Mouse (Mus musculus) hindbrain, embryonic 14.5 days (tissue): ENCODE data around the gene Olfr632. TPM values are rescaled to one million over a fixed set of nuclear protein-coding genes. Genes with fewer than 3 reads are reported as not detected.
"Not testable (repeated sequence)": the region's sequence is repeated elsewhere in the genome, so short reads cannot be mapped to it uniquely, and the experiment has no call there.

Source experiments
- ATAC-seq: fragments of 200-750 bp; cut with Nextera tagmentation; 2 replicates; pipeline ENCODE4 v1.8.0; 2017; ENCODE audit warnings: moderate number of reproducible peaks, mild to moderate bottlenecking, moderate TSS enrichment, moderate library complexity; ENCODE audit not compliant: low FRiP score
- DNase-seq: peaks from one replicate; pipeline ENCODE4 v3.0.0-alpha.2; 2015; ENCODE audit warnings: low spot score
- H3K27ac ChIP-seq: fragments of 300-500 bp; sonication (generic); 2 replicates; pipeline ENCODE4 v1.5.1; 2014; ENCODE audit warnings: mild to moderate bottlenecking, moderate library complexity
- H3K27me3 ChIP-seq: fragments of 300-500 bp; sonication (generic); 2 replicates; pipeline ENCODE4 v1.6.1; 2014; ENCODE audit warnings: mild to moderate bottlenecking, low read length, mixed read lengths; ENCODE audit not compliant: control insufficient read depth, insufficient read depth
- H3K36me3 ChIP-seq: fragments of 300-500 bp; sonication (generic); replicated peaks from 2 replicates; pipeline ENCODE4 v1.6.1; 2014; ENCODE audit not compliant: control insufficient read depth, insufficient read depth
- H3K4me1 ChIP-seq: fragments of 300-500 bp; sonication (generic); replicated peaks from 2 replicates; pipeline ENCODE4 v1.6.1; 2014; ENCODE audit warnings: antibody characterized with exemption, low read length, mixed read lengths; ENCODE audit not compliant: control insufficient read depth, insufficient read depth
- H3K4me2 ChIP-seq: fragments of 300-500 bp; sonication (generic); replicated peaks from 2 replicates; pipeline ENCODE4 v1.6.1; 2014; ENCODE audit warnings: mild to moderate bottlenecking, moderate library complexity
- H3K4me3 ChIP-seq: fragments of 300-500 bp; sonication (generic); replicated peaks from 2 replicates; pipeline ENCODE4 v1.5.1; 2014; ENCODE audit warnings: mild to moderate bottlenecking, low read length
- H3K9ac ChIP-seq: fragments of 300-500 bp; sonication (generic); 2 replicates; pipeline ENCODE4 v1.6.1; 2014
- H3K9me3 ChIP-seq: fragments of 300-500 bp; sonication (generic); 2 replicates; pipeline ENCODE4 v1.6.1; 2016; ENCODE audit warnings: low read length; ENCODE audit not compliant: control insufficient read depth
- WGBS: fragments of 180-500 bp; shearing (Covaris S2); extraction: QIAGEN DNeasy Blood & Tissue Kit; methylation state at CpG from one replicate; pipeline ENCODE4 v1.1.7; 2014; 5-methylcytosine and 5-hydroxymethylcytosine counted together
- polyA plus RNA-seq: library from polyadenylated mRNA; unstranded; fragments of >200 nt; fragmentation: Nextera tagmentation; extraction: Ambion mirVana; gene quantifications from 2 replicates; pipeline ENCODE4 v1.2.1, GENCODE M21; 2014

Olfr632 gene
- polyA plus RNA-seq, 1 experiment from 2014 or later, result not detected

DNA sequence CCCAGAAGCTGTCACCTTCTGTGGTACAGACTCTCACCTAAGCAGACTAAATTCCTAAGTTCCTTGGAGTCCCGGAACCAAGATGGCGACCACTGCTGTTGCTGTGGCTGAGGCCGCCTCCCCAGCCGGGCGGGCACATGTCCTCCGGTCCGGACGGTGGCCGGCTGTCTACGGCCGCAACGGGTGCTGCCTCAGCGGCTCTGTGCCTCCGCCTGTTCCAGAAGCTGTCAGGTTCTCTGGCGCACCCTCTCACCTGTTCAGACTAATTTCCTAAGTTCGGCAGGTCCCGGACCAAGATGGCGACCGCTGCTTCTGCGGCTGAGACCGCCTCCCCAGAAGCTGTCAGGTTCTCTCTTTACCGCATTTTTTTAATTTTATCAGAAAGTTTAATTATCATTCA, 32.7 kb downstream of the Olfr632 start:
- H3K27me3 ChIP-seq, DNase-seq, H3K36me3 ChIP-seq, H3K4me3 ChIP-seq, ATAC-seq, H3K27ac ChIP-seq, H3K4me2 ChIP-seq, H3K4me1 ChIP-seq, H3K9ac ChIP-seq, H3K9me3 ChIP-seq: not testable (repeated sequence)
- 96% methylated on average over 22 of the region's 22 CpGs for WGBS

DNA sequence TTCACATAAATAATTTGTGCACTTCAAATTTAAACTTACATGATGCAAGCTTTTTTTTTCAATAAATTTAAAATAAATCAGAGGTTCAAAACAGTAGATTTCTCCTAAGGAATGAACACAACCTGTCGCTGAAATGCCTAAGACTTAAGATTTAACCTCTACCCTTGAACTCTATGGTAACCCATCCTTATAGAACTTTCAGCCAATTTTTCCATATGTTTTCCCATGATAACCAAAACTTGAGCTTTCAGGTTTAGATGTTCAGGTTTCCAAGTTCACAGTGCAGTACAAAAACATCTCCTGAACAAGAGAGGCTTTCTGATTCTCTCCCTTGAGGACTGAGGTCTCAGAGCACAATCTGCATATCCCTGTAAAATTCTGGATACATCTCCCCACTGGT, 36.7 kb downstream of the Olfr632 start, which contains the start of gene Olfr635:
Olfr635 (plus strand) TSS at position 301 of the 400 bp plus-strand sequence.
- WGBS, result 71% methylated on average over 1 of the region's 1 CpGs
- ATAC-seq (no peak), DNase-seq (no peak)
- Histone ChIP-seq H3K27ac (no peak within 1 kb of the TSS), H3K4me2 (no peak within 1 kb of the TSS), H3K4me1 (no peaks in the 10 kb centered on the region), H3K4me3 (no peak within 1 kb of the TSS), H3K27me3 (no peaks in the 10 kb centered on the region), H3K9me3 (no peaks in the 10 kb centered on the region), H3K36me3 (no peaks in the 10 kb centered on the region), H3K9ac (no peak within 1 kb of the TSS)

DNA sequence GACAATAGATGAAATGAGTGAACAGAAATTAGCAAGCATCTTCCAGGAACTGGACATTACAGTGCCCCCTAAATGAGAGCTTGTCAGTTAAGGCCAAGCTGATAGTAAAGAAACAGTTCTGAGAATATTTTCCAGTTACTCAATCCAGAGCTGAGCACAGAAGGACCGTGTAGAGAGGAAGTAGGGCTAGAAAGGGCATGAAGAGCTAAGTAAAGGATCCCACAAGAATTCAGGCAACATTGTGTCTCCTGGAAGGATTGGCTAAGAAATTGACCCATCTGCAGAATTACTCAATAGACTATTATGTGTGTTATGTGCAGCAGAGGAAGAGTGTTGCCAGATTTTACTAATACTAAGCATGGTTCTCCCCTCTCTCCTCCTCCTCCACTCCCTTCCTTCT, 37.6 kb downstream of the Olfr632 start:
- H3K36me3 ChIP-seq, result no peaks in the 10 kb centered on the region
- no peak overlapping the region for H3K4me2 ChIP-seq
- no peaks in the 10 kb centered on the region for H3K27me3 ChIP-seq
- no peak overlapping the region for H3K27ac ChIP-seq
- no peaks in the 10 kb centered on the region for H3K4me1 ChIP-seq
- no peak overlapping the region for H3K4me3 ChIP-seq
- 59% methylated on average over 1 of the region's 1 CpGs for WGBS
- DNase-seq (no peak), ATAC-seq (no peak)
- no peak overlapping the region for H3K9ac ChIP-seq
- no peaks in the 10 kb centered on the region for H3K9me3 ChIP-seq

Other genes starting within 250 kb of the Olfr632 start
- not detected in 2 replicates for gene Olfr243, start 219.7 kb upstream of the Olfr632 start, polyA plus RNA-seq
- gene Olfr628, start 204.0 kb upstream of the Olfr632 start, polyA plus RNA-seq, result not detected in 2 replicates
- not detected in 2 replicates for gene Olfr629, start 189.4 kb upstream of the Olfr632 start, polyA plus RNA-seq
- not detected in 2 replicates for gene Olfr630, start 177.0 kb upstream of the Olfr632 start, polyA plus RNA-seq
- gene Olfr69, start 162.8 kb upstream of the Olfr632 start, polyA plus RNA-seq, result not detected in 2 replicates
- gene Olfr68, start 154.6 kb upstream of the Olfr632 start, polyA plus RNA-seq, result not detected in 2 replicates
- not detected in 2 replicates for gene Olfr67, start 142.5 kb upstream of the Olfr632 start, polyA plus RNA-seq
- gene Hbb-bt, start 120.4 kb upstream of the Olfr632 start, polyA plus RNA-seq, result 1,734 and 1,868 TPM in 2 replicates
- gene Hbb-bs, start 106.3 kb upstream of the Olfr632 start, polyA plus RNA-seq, result 4,248 and 5,201 TPM in 2 replicates
- not detected in 2 replicates for gene Hbb-bh2, start 93.8 kb upstream of the Olfr632 start, polyA plus RNA-seq
- 2.1 and 3.6 TPM in 2 replicates for gene Hbb-bh1, start 91.2 kb upstream of the Olfr632 start, polyA plus RNA-seq
- gene Hbb-y, start 81.1 kb upstream of the Olfr632 start, polyA plus RNA-seq, result 178 and 712 TPM in 2 replicates
- not detected in 2 replicates for gene Olfr66, start 48.1 kb upstream of the Olfr632 start, polyA plus RNA-seq
- not detected in 2 replicates for gene Olfr64, start 39.9 kb upstream of the Olfr632 start, polyA plus RNA-seq
- gene Olfr65, start 30.9 kb upstream of the Olfr632 start, polyA plus RNA-seq, result not detected in 2 replicates
- not detected in 2 replicates for gene Olfr631, start 5.5 kb upstream of the Olfr632 start, polyA plus RNA-seq
- not detected in 2 replicates for gene Olfr633, start 10.1 kb downstream of the Olfr632 start, polyA plus RNA-seq
- not detected in 2 replicates for gene Olfr635, start 36.8 kb downstream of the Olfr632 start, polyA plus RNA-seq
- gene Olfr638, start 64.4 kb downstream of the Olfr632 start, polyA plus RNA-seq, result not detected in 2 replicates
- 0.03 TPM in 1 of 2 replicates, not detected in the other for gene Olfr639, start 83.0 kb downstream of the Olfr632 start, polyA plus RNA-seq
- not detected in 2 replicates for gene Olfr640, start 91.2 kb downstream of the Olfr632 start, polyA plus RNA-seq
- gene Olfr641, start 101.1 kb downstream of the Olfr632 start, polyA plus RNA-seq, result not detected in 2 replicates
- gene Olfr642, start 118.3 kb downstream of the Olfr632 start, polyA plus RNA-seq, result not detected in 2 replicates
- not detected in 2 replicates for gene 4930516K23Rik, start 127.1 kb downstream of the Olfr632 start, polyA plus RNA-seq
- not detected in 2 replicates for gene Olfr644, start 137.5 kb downstream of the Olfr632 start, polyA plus RNA-seq
- not detected in 2 replicates for gene Olfr645, start 151.1 kb downstream of the Olfr632 start, polyA plus RNA-seq
- not detected in 2 replicates for gene Olfr646, start 170.5 kb downstream of the Olfr632 start, polyA plus RNA-seq
- gene Ubqln5, start 195.5 kb downstream of the Olfr632 start, polyA plus RNA-seq, result not detected in 2 replicates
- not detected in 2 replicates for gene Olfr643, start 203.1 kb downstream of the Olfr632 start, polyA plus RNA-seq
- gene Ubqln3, start 208.9 kb downstream of the Olfr632 start, polyA plus RNA-seq, result not detected in 2 replicates
- not detected in 2 replicates for gene Ubqlnl, start 216.2 kb downstream of the Olfr632 start, polyA plus RNA-seq
- gene Olfm5, start 230.5 kb downstream of the Olfr632 start, polyA plus RNA-seq, result not detected in 2 replicates
- 0.63 and 0.66 TPM in 2 replicates for gene Olfr648, start 249.0 kb downstream of the Olfr632 start, polyA plus RNA-seq